Mouse (Mus musculus): ENCODE data around the gene Wdr35.

DNA sequence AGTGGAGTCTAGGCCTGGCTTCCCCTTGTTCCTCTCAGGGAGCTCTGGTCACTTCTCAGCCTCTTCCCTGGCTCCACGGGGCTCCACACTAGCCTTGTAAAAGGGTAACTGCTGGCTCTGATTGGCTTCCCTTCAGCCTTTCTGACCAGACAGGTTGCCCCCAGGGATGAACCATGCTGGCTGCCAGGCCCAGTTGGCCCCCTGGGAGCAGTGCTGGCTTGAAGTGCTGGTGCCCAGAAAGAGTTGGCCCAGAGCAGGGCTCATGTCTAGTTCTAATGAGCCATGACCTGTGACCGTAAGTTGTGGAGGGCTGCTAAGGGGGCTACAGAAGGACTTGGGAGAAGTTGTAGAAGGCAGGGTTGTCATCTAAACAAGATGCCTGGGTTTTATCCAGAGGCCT lies 80.3 kb downstream of the Wdr35 start:
- TF ChIP-seq MAZ (IDR thresholded peaks at IDR 0.05; ENCODE audit: low read depth, low read length) (no peak), RCOR1 (conservative IDR thresholded peaks at IDR 0.05; ENCODE audit: low read depth, low read length) (no peak), CTCF (conservative IDR thresholded peaks at IDR 0.05 in 1 of 2, IDR thresholded peaks at IDR 0.05 in 1 of 2; ENCODE audit: low read depth in 2 of 2, low read length in 2 of 2) (no peak), BHLHE40 (IDR thresholded peaks at IDR 0.05; ENCODE audit: low read depth, low read length) (no peak), EP300 (IDR thresholded peaks at IDR 0.05; ENCODE audit: low read length) (no peak), KAT2A (IDR thresholded peaks at IDR 0.05; ENCODE audit: insufficient replicate concordance, low read length) (no peak), ZNF384 (IDR thresholded peaks at IDR 0.05; ENCODE audit: low read depth, low read length) (no peak), GABPA (IDR thresholded peaks at IDR 0.05; ENCODE audit: insufficient replicate concordance, low read depth, low read length) (no peak), POLR2A (IDR thresholded peaks at IDR 0.05; ENCODE audit: low read depth, low read length) (no peak), ZKSCAN1 (IDR thresholded peaks at IDR 0.05; ENCODE audit: borderline replicate concordance, low read depth, low read length) (no peak), PAX5 (IDR thresholded peaks at IDR 0.05; ENCODE audit: low read length) (no peak), ZMIZ1 (IDR thresholded peaks at IDR 0.05; ENCODE audit: low read depth, low read length) (no peak)

All from CH12.LX (cell line).